Mouse (Mus musculus) embryo, embryonic 11.5 days (tissue): ENCODE results near the gene Myo15b.

Experiments used
- DNase-seq: peaks from one replicate; pipeline ENCODE4 v3.0.0-alpha.2; 2012; ENCODE audit warnings: low read depth, low spot score

The Myo15b gene

GRCm38 (mm10) chr11:115902831-115903230 is 44.6 kb downstream of the Myo15b start:
- DNase-seq = no peak

GRCm38 (mm10) chr11:115903384-115904230 is 45.4 kb downstream of the Myo15b start:
- no peak for DNase-seq

- DNase-seq = no peak
These were observed 46.2 kb downstream of the Myo15b start for GRCm38 (mm10) chr11:115904231-115904955.

GRCm38 (mm10) chr11:115904956-115905790 is 47.0 kb downstream of the Myo15b start:
- DNase-seq = no peak

- DNase-seq = no peak
These were observed 47.9 kb downstream of the Myo15b start for GRCm38 (mm10) chr11:115906116-115906515.

GRCm38 (mm10) chr11:115906521-115906920 is 48.3 kb downstream of the Myo15b start:
- no peak for DNase-seq

GRCm38 (mm10) chr11:115911134-115911561 is 52.9 kb downstream of the Myo15b start:
- DNase-seq = no peak

- no peak for DNase-seq
These were observed 53.6 kb downstream of the Myo15b start, which contains the start of gene Smim6 for GRCm38 (mm10) chr11:115911632-115912376. Smim6 (plus strand) TSS chr11:115912017.

- no peak for DNase-seq
These were observed 58.4 kb downstream of the Myo15b start for GRCm38 (mm10) chr11:115916579-115916978.

- no peak for DNase-seq
These were observed 60.4 kb downstream of the Myo15b start for GRCm38 (mm10) chr11:115918637-115919036.

- DNase-seq = no peak
These were observed 60.9 kb downstream of the Myo15b start for GRCm38 (mm10) chr11:115919073-115919472.

- no peak for DNase-seq
These were observed 62.1 kb downstream of the Myo15b start for GRCm38 (mm10) chr11:115920110-115920818.

GRCm38 (mm10) chr11:115921986-115922385 is 63.8 kb downstream of the Myo15b start:
- no peak for DNase-seq

GRCm38 (mm10) chr11:115929031-115929430 is 70.8 kb downstream of the Myo15b start:
- DNase-seq = no peak

- no peak for DNase-seq
These were observed 71.6 kb downstream of the Myo15b start for GRCm38 (mm10) chr11:115929818-115930217.

- no peak for DNase-seq
These were observed 73.0 kb downstream of the Myo15b start for GRCm38 (mm10) chr11:115931235-115931634.

GRCm38 (mm10) chr11:115933108-115933746 is 75.0 kb downstream of the Myo15b start, which contains the start of the genes Sap30bp and Recql5:
Sap30bp (plus strand) TSS chr11:115933282.
Recql5 (minus strand) TSS chr11:115933477.
- DNase-seq = peak; percentile 98

- DNase-seq = no peak
These were observed 75.5 kb downstream of the Myo15b start for GRCm38 (mm10) chr11:115933747-115934110.

GRCm38 (mm10) chr11:115939690-115940329 is 81.6 kb downstream of the Myo15b start:
- peak; percentile 45 for DNase-seq
